Mouse (Mus musculus) hindbrain, embryonic 15.5 days (tissue): ENCODE results near the gene Wfdc16. TPM values are rescaled to one million over a fixed set of nuclear protein-coding genes. Genes with fewer than 3 reads are reported as not detected.

Experiments
- ATAC-seq: fragments of 200-750 bp; cut with Nextera tagmentation; 2 replicates; pipeline ENCODE4 v1.8.0; 2017; ENCODE audit warnings: low read depth, moderate number of reproducible peaks, moderate TSS enrichment; ENCODE audit not compliant: low FRiP score
- H3K27ac ChIP-seq: fragments of 300-500 bp; sonication (generic); replicated peaks from 2 replicates; pipeline ENCODE4 v1.5.1; 2015; ENCODE audit warnings: mild to moderate bottlenecking, inconsistent platforms
- H3K27me3 ChIP-seq: fragments of 300-500 bp; sonication (generic); 2 replicates; pipeline ENCODE4 v1.6.1; 2015; ENCODE audit warnings: control low read depth, inconsistent platforms
- H3K36me3 ChIP-seq: fragments of 300-500 bp; sonication (generic); 2 replicates; pipeline ENCODE4 v1.6.1; 2015; ENCODE audit warnings: control low read depth, inconsistent platforms
- H3K4me1 ChIP-seq: fragments of 300-500 bp; sonication (generic); replicated peaks from 2 replicates; pipeline ENCODE4 v1.6.1; 2015; ENCODE audit warnings: control low read depth, inconsistent platforms
- H3K4me2 ChIP-seq: fragments of 300-500 bp; sonication (generic); 2 replicates; pipeline ENCODE4 v1.6.1; 2015; ENCODE audit warnings: moderate library complexity, mild to moderate bottlenecking, inconsistent platforms
- H3K4me3 ChIP-seq: fragments of 300-500 bp; sonication (generic); 2 replicates; pipeline ENCODE4 v1.5.1; 2015; ENCODE audit warnings: mild to moderate bottlenecking, inconsistent platforms
- H3K9ac ChIP-seq: fragments of 300-500 bp; sonication (generic); 2 replicates; pipeline ENCODE4 v1.6.1; 2015; ENCODE audit warnings: inconsistent platforms
- H3K9me3 ChIP-seq: fragments of 300-500 bp; sonication (generic); 2 replicates; pipeline ENCODE4 v1.6.1; 2016; ENCODE audit warnings: control low read depth, inconsistent platforms
- WGBS: fragments of 180-500 bp; shearing (Covaris S2); methylation state at CpG from one replicate; pipeline ENCODE4 v1.1.7; 2015; 5-methylcytosine and 5-hydroxymethylcytosine counted together
- polyA plus RNA-seq: library from polyadenylated mRNA; unstranded; fragments of >200 nt; fragmentation: Nextera tagmentation; extraction: Ambion mirVana; gene quantifications from 2 replicates; pipeline ENCODE4 v1.2.1, GENCODE M21; 2015

Gene Wfdc16
- not detected in 2 replicates for polyA plus RNA-seq

GRCm38 (mm10) chr2:164638696-164639095 is at the start of gene Wfdc16:
Wfdc16 (minus strand) TSS chr2:164638796.
- Histone ChIP-seq H3K9me3 (no peaks in the 10 kb centered on the region), H3K27ac (no peak within 1 kb of the TSS), H3K4me1 (no peaks in the 10 kb centered on the region), H3K27me3 (no peaks in the 10 kb centered on the region), H3K4me3 (no peak within 1 kb of the TSS), H3K9ac (no peak within 1 kb of the TSS), H3K4me2 (no peak within 1 kb of the TSS), H3K36me3 (no peaks in the 10 kb centered on the region)
- ATAC-seq: no peak
- 90% methylated on average over 3 of the region's 3 CpGs for WGBS

- WGBS: 64% methylated on average over 3 of the region's 3 CpGs
- Histone ChIP-seq H3K27ac (no peak within 1 kb of the TSS), H3K36me3 (no peaks in the 10 kb centered on the region), H3K4me1 (no peaks in the 10 kb centered on the region), H3K27me3 (no peaks in the 10 kb centered on the region), H3K9me3 (no peaks in the 10 kb centered on the region), H3K4me3 (no peak within 1 kb of the TSS), H3K4me2 (no peak within 1 kb of the TSS), H3K9ac (no peak within 1 kb of the TSS)
- no peak for ATAC-seq
Measured at GRCm38 (mm10) chr2:164684807-164685206, 46.2 kb upstream of the Wfdc16 start, which contains the start of gene Wfdc13. Wfdc13 (plus strand) TSS chr2:164685107.

- H3K9me3 ChIP-seq: no peaks in the 10 kb centered on the region
Measured at GRCm38 (mm10) chr2:164679906-164680305, 41.3 kb upstream of the Wfdc16 start.

GRCm38 (mm10) chr2:164678848-164679625 is 40.4 kb upstream of the Wfdc16 start:
- Histone ChIP-seq H3K27me3 (no peaks in the 10 kb centered on the region), H3K4me3 (peak overlapping the region; percentile 33), H3K36me3 (no peaks in the 10 kb centered on the region), H3K4me2 (peak overlapping the region; percentile 50), H3K9ac (no peak overlapping the region), H3K27ac (no peak overlapping the region), H3K4me1 (peaks cover 9% of the 10 kb centered on the region), H3K9me3 (no peaks in the 10 kb centered on the region)
- WGBS: 24% methylated on average over 19 of the region's 19 CpGs
- peak; percentile 71 for ATAC-seq

More at GRCm38 (mm10) chr2:164679906-164680305, 41.3 kb upstream of the Wfdc16 start:
- Histone ChIP-seq H3K9ac (no peak overlapping the region), H3K4me1 (peaks cover 9% of the 10 kb centered on the region), H3K4me3 (no peak overlapping the region), H3K27ac (no peak overlapping the region), H3K27me3 (no peaks in the 10 kb centered on the region), H3K36me3 (no peaks in the 10 kb centered on the region), H3K4me2 (no peak overlapping the region)
- WGBS: 57% methylated on average over 3 of the region's 3 CpGs
- ATAC-seq: no peak

GRCm38 (mm10) chr2:164676916-164677685 is 38.5 kb upstream of the Wfdc16 start:
- WGBS: 89% methylated on average over 16 of the region's 16 CpGs
- no peak for ATAC-seq
- no peaks in the 10 kb centered on the region for H3K27me3 ChIP-seq

GRCm38 (mm10) chr2:164676103-164676502 is 37.5 kb upstream of the Wfdc16 start:
- no peak overlapping the region for H3K4me2 ChIP-seq
- no peak overlapping the region for H3K27ac ChIP-seq
- ATAC-seq: no peak
- 80% methylated on average over 7 of the region's 7 CpGs for WGBS
- H3K9me3 ChIP-seq: no peaks in the 10 kb centered on the region
- H3K4me1 ChIP-seq: peaks cover 9% of the 10 kb centered on the region
- H3K9ac ChIP-seq: no peak overlapping the region
- no peaks in the 10 kb centered on the region for H3K27me3 ChIP-seq
- no peaks in the 10 kb centered on the region for H3K36me3 ChIP-seq
- H3K4me3 ChIP-seq: no peak overlapping the region

More at GRCm38 (mm10) chr2:164676916-164677685, 38.5 kb upstream of the Wfdc16 start:
- Histone ChIP-seq H3K9ac (no peak overlapping the region), H3K4me3 (no peak overlapping the region), H3K9me3 (no peaks in the 10 kb centered on the region), H3K4me1 (peaks cover 9% of the 10 kb centered on the region), H3K27ac (no peak overlapping the region), H3K4me2 (no peak overlapping the region), H3K36me3 (no peaks in the 10 kb centered on the region)

GRCm38 (mm10) chr2:164673987-164674386 is 35.4 kb upstream of the Wfdc16 start, which contains the start of gene Wfdc11:
Wfdc11 (minus strand) TSS chr2:164674087.
- 81% methylated on average over 7 of the region's 7 CpGs for WGBS
- no peak for ATAC-seq
- Histone ChIP-seq H3K27me3 (no peaks in the 10 kb centered on the region), H3K36me3 (no peaks in the 10 kb centered on the region), H3K27ac (no peak within 1 kb of the TSS), H3K4me3 (no peak within 1 kb of the TSS), H3K9ac (no peak within 1 kb of the TSS), H3K4me1 (peaks cover 6% of the 10 kb centered on the region), H3K4me2 (no peak within 1 kb of the TSS), H3K9me3 (no peaks in the 10 kb centered on the region)

- no peak for ATAC-seq
- WGBS: 15% methylated on average over 1 of the region's 1 CpGs
- no peak overlapping the region for H3K4me2 ChIP-seq
- H3K9me3 ChIP-seq: no peaks in the 10 kb centered on the region
- H3K27me3 ChIP-seq: no peaks in the 10 kb centered on the region
- no peak overlapping the region for H3K27ac ChIP-seq
- no peaks in the 10 kb centered on the region for H3K36me3 ChIP-seq
- H3K4me1 ChIP-seq: no peaks in the 10 kb centered on the region
- H3K4me3 ChIP-seq: no peak overlapping the region
- H3K9ac ChIP-seq: no peak overlapping the region
Measured at GRCm38 (mm10) chr2:164670938-164671337, 32.3 kb upstream of the Wfdc16 start.

- ATAC-seq: no peak
- Histone ChIP-seq H3K27ac (no peak overlapping the region), H3K4me3 (no peak overlapping the region), H3K4me2 (no peak overlapping the region), H3K9me3 (no peaks in the 10 kb centered on the region), H3K27me3 (no peaks in the 10 kb centered on the region), H3K4me1 (no peaks in the 10 kb centered on the region), H3K36me3 (no peaks in the 10 kb centered on the region), H3K9ac (no peak overlapping the region)
- WGBS: 89% methylated on average over 5 of the region's 5 CpGs
Measured at GRCm38 (mm10) chr2:164670261-164670660, 31.7 kb upstream of the Wfdc16 start.

- Histone ChIP-seq H3K9me3 (no peaks in the 10 kb centered on the region), H3K27me3 (no peaks in the 10 kb centered on the region), H3K27ac (no peak overlapping the region), H3K36me3 (no peaks in the 10 kb centered on the region), H3K9ac (no peak overlapping the region), H3K4me2 (no peak overlapping the region), H3K4me3 (no peak overlapping the region), H3K4me1 (no peaks in the 10 kb centered on the region)
- no peak for ATAC-seq
- WGBS: 90% methylated on average over 7 of the region's 7 CpGs
Measured at GRCm38 (mm10) chr2:164664851-164665250, 26.3 kb upstream of the Wfdc16 start.

- no peak within 1 kb of the TSS for H3K27ac ChIP-seq
- no peak within 1 kb of the TSS for H3K4me3 ChIP-seq
- no peaks in the 10 kb centered on the region for H3K9me3 ChIP-seq
- H3K4me2 ChIP-seq: no peak within 1 kb of the TSS
- H3K27me3 ChIP-seq: no peaks in the 10 kb centered on the region
- 86% methylated on average over 9 of the region's 9 CpGs for WGBS
- no peak for ATAC-seq
- H3K4me1 ChIP-seq: no peaks in the 10 kb centered on the region
- H3K9ac ChIP-seq: no peak within 1 kb of the TSS
- no peaks in the 10 kb centered on the region for H3K36me3 ChIP-seq
Measured at GRCm38 (mm10) chr2:164656483-164656882, 17.9 kb upstream of the Wfdc16 start, which contains the start of gene Wfdc9. Wfdc9 (minus strand) TSS chr2:164656583.

GRCm38 (mm10) chr2:164655858-164656257 is 17.3 kb upstream of the Wfdc16 start, which contains the start of gene Wfdc10:
Wfdc10 (plus strand) TSS chr2:164656046.
- no peak within 1 kb of the TSS for H3K4me3 ChIP-seq
- no peak within 1 kb of the TSS for H3K4me2 ChIP-seq
- H3K36me3 ChIP-seq: no peaks in the 10 kb centered on the region
- 21% methylated on average over 11 of the region's 11 CpGs for WGBS
- no peaks in the 10 kb centered on the region for H3K4me1 ChIP-seq
- H3K27ac ChIP-seq: no peak within 1 kb of the TSS
- H3K27me3 ChIP-seq: no peaks in the 10 kb centered on the region
- no peak for ATAC-seq
- H3K9me3 ChIP-seq: no peaks in the 10 kb centered on the region
- H3K9ac ChIP-seq: no peak within 1 kb of the TSS
